Mouse (Mus musculus) left cerebral cortex, adult 2 months (tissue): ENCODE measurements around the gene Doc2g. TPM values are rescaled to one million over a fixed set of nuclear protein-coding genes. Genes with fewer than 3 reads are reported as not detected.

Experiments used
- DNase-seq, 2 experiments: peaks; one replicate each; pipeline ENCODE4 v3.0.0; 2021 to 2022; ENCODE audit warnings: low spot score in 2 of 2, mixed read lengths in 1 of 2; ENCODE audit errors: extremely low spot score in 1 of 2
- H3K27ac ChIP-seq: fragments of 200-600 bp; 2 replicates; pipeline ENCODE4 v1.8.1; 2022
- H3K4me3 ChIP-seq: fragments of 200-600 bp; 2 replicates; pipeline ENCODE4 v1.8.1; 2022
- CTCF ChIP-seq: fragments of 200-600 bp; IDR thresholded peaks from 2 replicates; pipeline ENCODE4 v1.8.1; 2022; ENCODE audit warnings: antibody characterized with exemption, mild to moderate bottlenecking, moderate library complexity
- intact Hi-C: fragments of 180-260 bp; cut with DNase I; formaldehyde crosslinking; loops from one replicate; pipeline ENCODE4 v1.15.1; 2025
- total RNA-seq, 2 experiments: library from RNA; stranded (reverse); gene quantifications; 2 replicates each; pipeline ENCODE4 v1.2.3; 2021

The Doc2g gene
- total RNA-seq, 2 experiments from 2014 or later = 4.8 to 5.9 TPM

DNA sequence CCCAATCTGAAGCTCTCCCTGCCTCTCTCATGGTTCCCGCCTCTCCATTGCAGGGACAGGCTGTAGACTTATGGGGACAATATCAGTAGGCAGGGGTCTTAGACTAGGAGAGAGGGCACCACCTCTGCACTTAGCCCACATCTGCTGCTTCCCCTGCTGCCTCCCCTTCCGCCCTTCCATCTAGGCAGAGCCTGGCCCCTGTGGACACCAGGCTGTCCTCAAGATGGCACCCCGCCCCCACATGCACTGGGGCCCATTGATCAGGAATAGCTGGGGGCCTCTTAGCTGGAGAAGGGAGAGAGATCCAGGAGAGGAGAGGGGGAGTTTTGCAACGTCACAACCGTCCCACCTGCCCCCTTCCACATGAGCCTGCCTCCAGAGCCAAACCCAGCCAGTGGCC is 10.7 kb upstream of the Doc2g start, which contains the start of gene Tbx10:
Tbx10 (plus strand) TSS at position 337 of the 400 bp plus-strand sequence.
- intact Hi-C loops = no loop called here
- no peak within 1 kb of the TSS for H3K27ac ChIP-seq
- no peak for TF ChIP-seq CTCF
- no peak within 1 kb of the TSS for H3K4me3 ChIP-seq
- DNase-seq = no peak

DNA sequence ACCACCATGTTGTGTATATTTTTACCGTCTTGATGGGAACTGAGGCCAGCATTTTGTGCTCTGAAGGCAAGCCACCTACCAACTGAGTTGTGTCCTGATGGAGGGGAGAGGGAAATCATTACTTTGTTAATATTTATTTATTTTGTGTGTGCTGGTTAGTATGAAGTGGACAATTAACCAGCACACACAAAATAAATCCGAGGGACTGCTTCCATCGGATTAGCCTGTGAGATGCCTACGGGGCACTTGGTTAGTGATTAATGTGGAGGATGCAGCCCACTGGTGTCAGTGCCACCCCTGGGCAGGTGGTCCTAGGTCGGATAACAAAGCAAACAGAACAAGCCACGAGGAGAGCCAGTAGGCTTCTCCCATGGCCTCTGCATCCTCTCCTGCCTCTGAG is 8.2 kb upstream of the Doc2g start:
- H3K27ac ChIP-seq = no peak overlapping the region
- no peak overlapping the region for H3K4me3 ChIP-seq
- intact Hi-C loops = no loop called here
- no peak for DNase-seq
- no peak for TF ChIP-seq CTCF

DNA sequence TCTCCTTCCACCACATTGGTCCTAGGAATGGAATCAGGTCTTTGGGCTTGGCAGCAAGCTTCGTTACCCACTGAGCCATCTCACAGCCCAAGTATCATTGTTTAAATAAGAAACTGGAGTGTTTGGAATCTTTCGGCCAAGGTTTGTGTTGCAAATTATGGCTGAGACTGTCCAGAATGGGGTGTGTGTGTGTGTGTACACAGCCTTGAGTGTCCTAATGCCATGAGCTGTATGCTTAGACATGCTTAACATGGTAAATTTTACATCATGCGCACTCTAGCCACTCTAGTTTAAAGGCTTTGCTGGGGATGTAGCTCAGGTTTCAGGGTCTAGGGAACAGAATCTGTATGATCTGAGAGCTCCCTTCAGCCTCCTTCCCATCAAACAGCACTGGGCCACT is 7.6 kb upstream of the Doc2g start:
- Histone ChIP-seq H3K4me3 (no peak overlapping the region), H3K27ac (no peak overlapping the region)
- no peak for TF ChIP-seq CTCF
- no peak for DNase-seq
- intact Hi-C loops = no loop called here

DNA sequence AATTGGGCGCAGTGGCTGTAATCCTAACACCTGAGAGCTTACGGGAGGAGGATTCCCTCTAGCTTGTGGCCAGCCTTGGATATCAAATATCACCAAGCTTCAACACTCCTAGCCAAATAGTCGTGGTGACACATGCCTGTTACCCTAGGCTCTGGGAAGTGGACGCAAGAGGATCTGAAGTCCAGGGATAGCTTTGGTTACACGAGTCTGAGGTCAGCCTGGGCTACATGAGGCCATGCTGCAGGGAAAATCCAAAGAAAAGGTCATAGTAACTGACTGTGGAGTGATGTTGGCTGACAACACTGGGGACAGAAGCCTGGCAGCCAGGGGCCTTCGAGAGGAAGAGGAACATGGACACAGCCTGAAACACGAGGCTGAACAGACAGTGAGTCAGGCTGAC is 7.0 kb upstream of the Doc2g start:
- Histone ChIP-seq H3K27ac (no peak overlapping the region), H3K4me3 (no peak overlapping the region)
- no peak for DNase-seq
- intact Hi-C loops = no loop called here
- TF ChIP-seq CTCF = no peak

DNA sequence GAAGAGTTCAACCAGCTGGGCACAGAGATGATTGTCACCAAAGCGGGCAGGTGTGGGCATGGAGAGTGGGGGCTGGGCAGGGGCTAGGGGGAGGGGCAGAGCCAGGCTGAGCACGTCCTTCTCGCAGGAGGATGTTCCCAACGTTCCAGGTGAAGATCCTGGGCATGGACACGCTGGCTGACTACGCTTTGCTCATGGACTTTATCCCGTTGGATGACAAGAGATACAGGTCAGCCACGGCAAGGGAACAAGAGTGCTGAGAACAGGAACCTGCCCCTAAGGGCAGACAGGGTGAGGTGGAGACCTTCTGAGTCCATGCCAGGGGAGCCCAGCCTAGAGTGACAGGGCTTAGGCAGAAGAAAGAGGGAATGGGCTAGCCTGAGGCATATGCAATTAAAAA is 6.4 kb upstream of the Doc2g start:
- TF ChIP-seq CTCF = no peak
- DNase-seq = no peak
- no peak overlapping the region for H3K27ac ChIP-seq
- no peak overlapping the region for H3K4me3 ChIP-seq
- intact Hi-C loops = no loop called here

DNA sequence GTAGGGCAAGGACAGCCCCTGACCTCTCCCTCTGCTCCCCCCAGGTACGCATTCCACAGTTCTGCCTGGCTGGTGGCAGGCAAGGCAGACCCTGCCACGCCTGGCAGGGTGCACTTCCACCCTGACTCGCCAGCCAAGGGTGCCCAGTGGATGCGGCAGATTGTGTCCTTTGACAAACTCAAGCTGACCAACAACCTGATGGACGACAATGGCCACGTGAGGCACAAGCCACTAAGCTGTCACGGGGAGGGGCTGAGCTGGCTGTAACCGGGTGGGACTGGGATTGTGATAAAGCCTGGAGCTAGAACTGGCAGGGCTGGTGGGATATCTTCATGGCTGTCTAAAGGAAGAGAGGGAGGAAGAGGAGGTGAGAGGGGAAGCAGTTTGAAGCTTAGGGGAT is 5.9 kb upstream of the Doc2g start:
- Histone ChIP-seq H3K4me3 (no peak overlapping the region), H3K27ac (no peak overlapping the region)
- no peak for TF ChIP-seq CTCF
- no peak for DNase-seq
- intact Hi-C loops = no loop called here

DNA sequence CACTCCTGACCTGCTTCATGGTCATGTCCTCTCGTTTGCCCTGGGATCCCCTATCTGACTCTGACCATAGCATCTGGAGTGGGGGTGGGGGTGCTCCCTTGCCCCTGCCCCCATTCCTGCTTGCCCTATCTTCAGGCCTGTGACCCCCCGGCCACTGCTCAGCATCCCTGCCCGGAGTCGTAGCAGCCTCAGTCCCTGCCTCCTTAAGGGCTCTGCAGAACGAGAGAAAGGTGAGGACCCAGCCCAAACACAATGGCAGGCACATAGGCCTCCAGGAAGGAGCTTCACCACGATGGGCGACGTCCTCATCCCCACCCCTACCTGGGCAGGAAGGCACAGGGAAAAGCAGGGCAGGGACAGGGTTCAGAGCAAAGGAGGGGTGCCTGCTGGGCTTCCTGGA is 4.8 kb upstream of the Doc2g start:
- no peak for DNase-seq
- intact Hi-C loops = no loop called here
- Histone ChIP-seq H3K4me3 (no peak overlapping the region), H3K27ac (no peak overlapping the region)
- no peak for TF ChIP-seq CTCF

DNA sequence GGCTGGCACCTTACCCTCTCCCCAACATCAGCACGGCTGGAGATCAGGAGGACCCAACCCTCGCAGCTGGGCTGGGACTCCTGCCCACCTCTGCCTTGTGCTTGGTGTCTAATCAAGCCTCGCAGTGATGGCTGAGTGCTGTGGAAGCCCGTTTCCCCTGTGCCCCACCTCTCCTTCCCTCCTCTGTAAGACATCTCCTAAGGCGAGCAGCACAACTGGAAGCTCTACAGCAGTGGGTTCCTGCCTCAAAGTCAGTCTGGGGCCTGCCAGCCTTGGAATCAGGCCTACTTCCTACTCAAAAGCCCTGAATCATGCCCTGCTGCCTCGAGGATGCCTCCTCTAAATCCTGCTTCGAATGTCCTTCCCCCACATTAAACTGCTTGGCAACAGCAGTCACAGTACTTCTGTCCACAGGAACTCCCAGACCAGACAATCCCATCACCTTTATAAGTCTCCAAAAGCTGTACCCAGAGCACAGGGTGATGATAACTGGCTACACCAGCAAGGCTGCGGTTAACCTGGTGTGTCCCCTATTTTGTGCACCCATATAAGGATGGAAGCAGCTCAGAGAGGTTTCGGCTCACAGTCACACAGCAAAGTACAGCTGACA is 3.9 kb upstream of the Doc2g start:
- TF ChIP-seq CTCF = no peak
- no peak overlapping the region for H3K27ac ChIP-seq
- no peak for DNase-seq
- no peak overlapping the region for H3K4me3 ChIP-seq
- intact Hi-C loops = no loop called here

DNA sequence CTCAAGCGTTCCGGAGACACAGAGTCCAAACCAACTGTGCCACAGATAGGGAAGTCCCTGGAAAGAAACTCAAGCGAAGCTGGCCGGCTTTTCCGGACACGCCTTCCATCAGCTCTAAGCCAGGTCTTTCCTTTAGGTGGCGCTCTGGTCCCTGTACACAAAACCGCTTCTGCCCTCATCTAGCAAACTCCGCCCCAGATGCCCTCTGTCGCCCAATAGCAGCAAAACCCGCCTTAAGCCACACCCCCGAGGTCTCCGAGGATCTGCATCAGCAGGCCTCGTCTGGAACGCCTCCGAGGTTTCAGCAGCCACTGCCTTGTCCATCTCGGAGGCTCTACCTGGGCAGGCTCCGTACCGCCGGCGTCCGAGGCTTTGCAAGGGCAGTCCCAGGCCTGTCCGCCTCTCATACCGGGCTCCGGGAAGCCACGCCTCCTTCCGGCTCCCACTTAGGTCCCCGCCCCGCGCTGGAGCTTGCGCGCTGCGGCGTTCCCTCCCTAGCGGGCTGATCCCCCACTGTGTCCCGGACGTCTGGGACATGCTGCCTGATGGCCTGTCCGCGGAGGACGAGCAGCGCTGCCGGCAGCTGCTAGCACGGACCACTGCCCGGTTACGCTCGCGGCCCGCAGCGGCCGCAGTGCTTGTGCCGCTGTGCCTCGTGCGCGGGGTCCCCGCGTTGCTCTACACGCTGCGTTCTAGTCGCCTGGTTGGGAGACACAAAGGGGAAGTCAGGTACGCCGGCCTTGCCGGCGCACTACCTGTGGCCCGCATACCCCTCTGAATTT is 2.8 kb upstream of the Doc2g start, which contains the start of the genes Nudt8 and Gm49405:
Nudt8 (plus strand) TSS at position 462 of the 782 bp plus-strand sequence.
Gm49405 (plus strand) TSS at position 508 of the 782 bp plus-strand sequence.
- peak; percentile 86 for TF ChIP-seq CTCF
- intact Hi-C loops = loop anchor here (1.0 kb wide), 1 partner anchor 12 kb away; the partner anchor contains the start of gene Ndufv1

DNA sequence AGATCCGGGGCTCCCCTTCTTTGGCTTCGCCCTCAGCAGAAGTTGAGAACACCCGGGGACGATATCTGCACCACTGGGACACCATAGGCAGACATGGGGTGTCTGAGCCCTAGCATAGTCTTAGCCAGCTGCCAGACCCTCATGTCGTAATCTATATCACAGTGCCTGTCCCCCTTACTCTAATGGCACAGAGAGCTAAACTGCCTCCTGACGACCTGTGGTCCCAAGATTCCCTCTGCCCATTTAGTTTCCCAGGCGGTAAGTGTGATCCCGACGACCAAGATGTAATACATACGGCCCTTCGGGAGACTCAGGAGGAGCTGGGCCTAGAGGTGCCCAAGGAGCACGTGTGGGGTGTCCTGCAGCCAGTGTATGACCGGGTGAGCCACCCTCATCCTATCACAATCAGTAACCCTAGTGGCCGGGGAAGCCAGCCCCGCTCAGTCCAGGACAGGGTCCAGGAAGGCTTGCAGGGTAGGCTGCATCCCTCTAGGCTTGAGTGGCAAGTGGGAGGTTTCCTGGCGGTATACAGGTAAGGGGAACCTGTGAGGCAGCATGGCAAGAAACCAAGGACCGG is 2.1 kb upstream of the Doc2g start:
- H3K4me3 ChIP-seq = peak overlapping the region; percentile 66
- no peak for DNase-seq
- intact Hi-C loops = loop anchor here (1.0 kb wide), 1 partner anchor 11 kb away; the partner anchor contains the start of gene Ndufv1
- H3K27ac ChIP-seq = peak overlapping the region; percentile 96
- no peak for TF ChIP-seq CTCF

More for the DNA sequence above, 2.8 kb upstream of the Doc2g start, which contains the start of the genes Nudt8 and Gm49405:
- Histone ChIP-seq H3K4me3 (peak within 1 kb of the TSS; percentile 66), H3K27ac (peak within 1 kb of the TSS; percentile 96)
- DNase-seq = peak; percentile 92

DNA sequence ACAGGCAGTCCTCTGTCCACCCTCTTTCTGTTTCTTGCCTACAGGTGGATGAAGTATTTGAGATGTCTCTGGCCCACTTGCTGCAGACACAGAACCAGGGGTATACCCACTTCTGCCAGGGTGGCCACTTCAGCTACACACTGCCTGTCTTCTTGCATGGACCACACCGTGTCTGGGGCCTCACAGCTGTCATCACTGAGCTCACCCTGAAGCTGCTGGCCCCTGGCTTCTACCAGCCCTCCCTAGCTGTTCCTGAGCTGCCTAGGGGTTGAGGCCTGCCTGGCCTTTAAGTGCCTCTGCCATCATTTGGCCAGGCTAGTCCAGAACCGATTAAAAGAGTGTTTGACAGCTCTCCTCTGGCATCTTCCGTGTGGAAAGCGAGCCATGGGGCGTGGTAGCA is 1.4 kb upstream of the Doc2g start:
- intact Hi-C loops = no loop called here
- TF ChIP-seq CTCF = no peak
- DNase-seq = no peak
- Histone ChIP-seq H3K4me3 (no peak overlapping the region), H3K27ac (no peak overlapping the region)

DNA sequence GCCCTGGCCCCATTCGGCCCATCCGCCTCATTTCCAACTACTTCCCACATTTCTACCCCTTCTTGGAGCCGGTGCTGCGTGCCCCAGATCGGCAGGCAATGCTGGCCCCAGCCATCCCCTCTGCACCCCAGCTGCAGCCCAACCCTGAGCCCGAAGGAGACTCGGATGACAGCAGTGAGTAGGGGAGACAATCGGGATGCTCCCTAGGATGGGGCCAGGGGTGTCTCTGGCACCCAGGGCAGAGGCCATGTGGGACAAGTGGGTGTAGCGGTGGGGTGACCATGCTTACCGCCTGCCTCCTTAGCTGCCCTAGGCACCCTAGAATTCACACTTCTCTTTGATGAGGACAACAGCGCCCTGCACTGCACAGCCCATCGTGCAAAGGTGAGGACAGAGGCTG is 528 bp downstream of the Doc2g start:
- TF ChIP-seq CTCF = no peak
- no peak for DNase-seq
- Histone ChIP-seq H3K4me3 (no peak overlapping the region), H3K27ac (no peak overlapping the region)
- intact Hi-C loops = no loop called here
